Mouse (Mus musculus) embryo, embryonic 10.5 days (tissue): ENCODE measurements at regions not wholly inside any gene's neighbourhood (a gene's known extent, or its start where the extent isn't known, plus 50 kb on each side); places are given as distances from the start of the nearest gene placed in this dataset.

ENCODE experiments used
- DNase-seq: peaks from one replicate; pipeline ENCODE4 v3.0.0-alpha.2; 2015; ENCODE audit warnings: low spot score

GRCm38 (mm10) chr16:51457166-51457565 is 573.9 kb upstream of the Cblb start:
- DNase-seq, result no peak

GRCm38 (mm10) chr16:51475690-51476089 is 555.3 kb upstream of the Cblb start:
- DNase-seq, result no peak

GRCm38 (mm10) chr16:51496096-51496495 is 534.9 kb upstream of the Cblb start:
- no peak for DNase-seq

- DNase-seq, result no peak
These were observed 533.2 kb upstream of the Cblb start for GRCm38 (mm10) chr16:51497777-51498176.

GRCm38 (mm10) chr16:51517079-51517478 is 513.9 kb upstream of the Cblb start:
- DNase-seq, result peak; percentile 33

- peak; percentile 21 for DNase-seq
These were observed 510.3 kb upstream of the Cblb start for GRCm38 (mm10) chr16:51520762-51521161.

GRCm38 (mm10) chr16:51521317-51522092 is 509.5 kb upstream of the Cblb start:
- DNase-seq, result peak; percentile 62

- no peak for DNase-seq
These were observed 507.0 kb upstream of the Cblb start for GRCm38 (mm10) chr16:51524023-51524422.

GRCm38 (mm10) chr16:51532496-51532895 is 498.5 kb upstream of the Cblb start:
- no peak for DNase-seq

- DNase-seq, result no peak
These were observed 487.3 kb upstream of the Cblb start for GRCm38 (mm10) chr16:51543769-51544168.

GRCm38 (mm10) chr16:51547032-51547431 is 484.0 kb upstream of the Cblb start:
- DNase-seq, result no peak

GRCm38 (mm10) chr16:51562866-51563658 is 468.0 kb upstream of the Cblb start:
- DNase-seq, result no peak

GRCm38 (mm10) chr16:51564064-51564463 is 467.0 kb upstream of the Cblb start:
- no peak for DNase-seq

- peak; percentile 5 for DNase-seq
These were observed 453.0 kb upstream of the Cblb start for GRCm38 (mm10) chr16:51577915-51578593.

GRCm38 (mm10) chr16:51580525-51580924 is 450.5 kb upstream of the Cblb start:
- no peak for DNase-seq

- DNase-seq, result peak; percentile 35
These were observed 441.1 kb upstream of the Cblb start for GRCm38 (mm10) chr16:51589924-51590397.

- no peak for DNase-seq
These were observed 413.4 kb upstream of the Cblb start for GRCm38 (mm10) chr16:51617579-51617978.

GRCm38 (mm10) chr16:51646646-51647045 is 384.4 kb upstream of the Cblb start:
- no peak for DNase-seq

- no peak for DNase-seq
These were observed 380.9 kb upstream of the Cblb start for GRCm38 (mm10) chr16:51650100-51650499.

GRCm38 (mm10) chr16:51650683-51651082 is 380.3 kb upstream of the Cblb start:
- no peak for DNase-seq

- no peak for DNase-seq
These were observed 369.3 kb upstream of the Cblb start for GRCm38 (mm10) chr16:51661693-51662092.

GRCm38 (mm10) chr16:51664325-51664724 is 366.7 kb upstream of the Cblb start:
- peak; percentile 50 for DNase-seq

GRCm38 (mm10) chr16:51675101-51675500 is 355.9 kb upstream of the Cblb start:
- no peak for DNase-seq
